Mouse (Mus musculus) hindbrain, postnatal 0 days (tissue): Measurements from ENCODE around the gene Tmem114. TPM values are rescaled to one million over a fixed set of nuclear protein-coding genes. Genes with fewer than 3 reads are reported as not detected.

Experiments
- ATAC-seq: fragments of 200-750 bp; cut with Nextera tagmentation; 2 replicates; pipeline ENCODE4 v1.8.0; 2017; ENCODE audit warnings: mild to moderate bottlenecking, moderate TSS enrichment, moderate library complexity
- DNase-seq: peaks from one replicate; pipeline ENCODE4 v3.0.0-alpha.2; 2015; ENCODE audit warnings: low spot score
- H3K27ac ChIP-seq: fragments of 300-500 bp; sonication (generic); 2 replicates; pipeline ENCODE4 v1.5.1; 2014; ENCODE audit warnings: mild to moderate bottlenecking
- H3K27me3 ChIP-seq: fragments of 300-500 bp; sonication (generic); 2 replicates; pipeline ENCODE4 v1.6.1; 2014; ENCODE audit warnings: low read length, mixed read lengths; ENCODE audit not compliant: insufficient read depth
- H3K36me3 ChIP-seq: fragments of 300-500 bp; sonication (generic); 2 replicates; pipeline ENCODE4 v1.6.1; 2014; ENCODE audit warnings: low read length, mixed read lengths; ENCODE audit not compliant: insufficient read depth
- H3K4me1 ChIP-seq: fragments of 300-500 bp; sonication (generic); 2 replicates; pipeline ENCODE4 v1.6.1; 2014; ENCODE audit warnings: antibody characterized with exemption, low read length, mixed read lengths; ENCODE audit not compliant: insufficient read depth
- H3K4me2 ChIP-seq: fragments of 300-500 bp; sonication (generic); 2 replicates; pipeline ENCODE4 v1.6.1; 2014; ENCODE audit warnings: low read depth, mild to moderate bottlenecking, low read length, moderate library complexity, mixed read lengths
- H3K4me3 ChIP-seq: fragments of 300-500 bp; sonication (generic); 2 replicates; pipeline ENCODE4 v1.5.1; 2014; ENCODE audit warnings: low read length
- H3K9ac ChIP-seq: fragments of 300-500 bp; sonication (generic); replicated peaks from 2 replicates; pipeline ENCODE4 v1.6.1; 2014; ENCODE audit warnings: mild to moderate bottlenecking, low read length, moderate library complexity, mixed read lengths
- H3K9me3 ChIP-seq: fragments of 300-500 bp; sonication (generic); 2 replicates; pipeline ENCODE4 v1.6.1; 2016; ENCODE audit warnings: low read length, mixed read lengths
- CTCF ChIP-seq: IDR thresholded peaks from 2 replicates; pipeline ENCODE4 v1.5.1; 2016; ENCODE audit warnings: antibody characterized with exemption, control low read depth, low read depth
- WGBS: fragments of 180-500 bp; shearing (Covaris S2); extraction: QIAGEN DNeasy Blood & Tissue Kit; methylation state at CpG from one replicate; pipeline ENCODE4 v1.1.7; 2014; 5-methylcytosine and 5-hydroxymethylcytosine counted together
- polyA plus RNA-seq: library from polyadenylated mRNA; unstranded; fragments of >200 nt; fragmentation: Nextera tagmentation; extraction: Ambion mirVana; gene quantifications from 2 replicates; pipeline ENCODE4 v1.2.1, GENCODE M21; 2015
- total RNA-seq: library from RNA; depleted of rRNA; stranded (reverse); fragments of >200 nt; gene quantifications from 2 replicates; pipeline ENCODE4 v1.2.3, GENCODE M21; 2014

Gene Tmem114
- total and polyA plus RNA-seq, 2 experiments from 2014 or later = 1.2 to 2.0 TPM

DNA sequence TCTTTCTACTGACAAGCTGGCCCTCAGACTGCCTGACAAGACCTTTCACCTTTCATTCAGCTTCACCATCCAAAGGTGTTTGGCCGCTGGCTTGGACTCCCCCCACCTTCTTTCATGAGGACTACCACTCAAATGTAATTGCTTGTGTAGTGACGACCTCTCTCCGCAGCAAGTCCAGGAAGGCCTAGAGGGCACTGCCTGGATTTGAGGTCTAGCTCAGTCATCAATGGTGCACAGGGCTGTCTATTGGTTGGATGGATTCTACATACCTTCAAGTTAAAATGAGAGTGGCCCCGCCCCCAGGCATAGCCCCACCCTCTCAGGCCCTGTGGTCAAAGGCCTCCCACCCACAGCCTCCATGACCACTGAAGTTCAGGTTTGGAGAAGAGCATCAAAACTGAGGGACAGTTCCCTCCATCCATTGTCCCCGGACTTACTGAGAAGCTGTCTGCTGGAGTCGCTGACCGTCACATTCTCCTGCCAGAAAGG, 1.3 kb downstream of the Tmem114 start:
- no peaks in the 10 kb centered on the region; the same call in 1 of the 2 replicates for H3K4me1 ChIP-seq

DNA sequence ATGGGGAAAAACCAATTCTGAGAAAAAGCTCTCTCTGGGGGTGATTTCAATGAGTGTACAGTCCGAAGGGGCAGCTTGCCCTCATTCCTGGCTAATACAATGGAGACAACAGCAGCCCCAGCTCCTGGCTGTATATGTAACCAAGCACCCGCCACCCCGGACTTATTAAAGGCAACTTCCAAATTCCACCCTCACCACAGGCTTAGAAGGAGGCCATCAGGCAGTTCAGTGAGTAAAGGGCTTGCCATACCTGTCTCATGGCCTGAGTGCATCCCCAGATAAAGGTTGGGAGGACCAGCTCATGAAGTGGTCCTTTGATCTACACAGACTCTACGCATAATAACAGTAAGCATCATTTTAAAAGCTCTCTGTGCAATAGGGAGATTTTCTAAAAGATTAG, 4.1 kb downstream of the Tmem114 start:
- DNase-seq = no peak
- Histone ChIP-seq H3K27ac (no peak overlapping the region), H3K4me3 (no peak overlapping the region), H3K9me3 (no peaks in the 10 kb centered on the region), H3K36me3 (no peaks in the 10 kb centered on the region), H3K9ac (no peak overlapping the region), H3K27me3 (peaks cover 14% of the 10 kb centered on the region; the same call in 1 of the 2 replicates), H3K4me2 (no peak overlapping the region), H3K4me1 (no peaks in the 10 kb centered on the region; the same call in 1 of the 2 replicates)
- no peak for TF ChIP-seq CTCF
- WGBS = 84% methylated on average over 4 of the region's 4 CpGs
- ATAC-seq = no peak

More for the DNA sequence above, 1.3 kb downstream of the Tmem114 start:
- H3K27ac ChIP-seq = no peak overlapping the region
- 44% methylated on average over 7 of the region's 7 CpGs for WGBS
- ATAC-seq = no peak
- no peak for TF ChIP-seq CTCF
- H3K9ac ChIP-seq = no peak overlapping the region
- no peak overlapping the region for H3K4me3 ChIP-seq
- no peaks in the 10 kb centered on the region for H3K36me3 ChIP-seq
- no peaks in the 10 kb centered on the region for H3K9me3 ChIP-seq
- no peak for DNase-seq
- H3K27me3 ChIP-seq = peaks cover 18% of the 10 kb centered on the region; the same call in 1 of the 2 replicates
- no peak overlapping the region for H3K4me2 ChIP-seq

DNA sequence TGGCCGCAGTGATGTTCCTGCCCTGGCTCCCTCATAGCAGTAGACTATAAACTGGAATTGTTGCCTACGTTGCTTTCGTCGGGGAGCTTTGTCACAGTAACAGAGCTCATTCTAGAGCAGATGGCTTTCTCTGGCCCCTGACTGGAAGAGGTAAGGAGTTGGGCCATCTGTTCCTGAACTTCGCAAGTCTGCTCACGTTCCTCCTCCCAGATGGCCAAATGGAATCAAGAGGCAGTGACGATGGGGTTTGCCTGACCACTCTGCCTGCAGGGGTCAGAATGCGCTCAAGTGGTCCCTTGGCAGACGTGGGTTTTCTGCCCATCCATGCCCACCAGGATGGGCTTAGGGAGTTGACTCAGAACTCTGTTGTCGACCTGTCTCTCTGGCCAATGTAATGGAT, 4.6 kb downstream of the Tmem114 start:
- no peak overlapping the region for H3K4me2 ChIP-seq
- WGBS = 65% methylated on average over 10 of the region's 10 CpGs
- H3K9ac ChIP-seq = no peak overlapping the region
- no peaks in the 10 kb centered on the region; the same call in 1 of the 2 replicates for H3K4me1 ChIP-seq
- H3K27ac ChIP-seq = no peak overlapping the region
- ATAC-seq (no peak), DNase-seq (peak; percentile 42)
- no peaks in the 10 kb centered on the region for H3K36me3 ChIP-seq
- H3K9me3 ChIP-seq = no peaks in the 10 kb centered on the region
- peaks cover 14% of the 10 kb centered on the region; the same call in 1 of the 2 replicates for H3K27me3 ChIP-seq
- H3K4me3 ChIP-seq = no peak overlapping the region
- TF ChIP-seq CTCF = no peak

DNA sequence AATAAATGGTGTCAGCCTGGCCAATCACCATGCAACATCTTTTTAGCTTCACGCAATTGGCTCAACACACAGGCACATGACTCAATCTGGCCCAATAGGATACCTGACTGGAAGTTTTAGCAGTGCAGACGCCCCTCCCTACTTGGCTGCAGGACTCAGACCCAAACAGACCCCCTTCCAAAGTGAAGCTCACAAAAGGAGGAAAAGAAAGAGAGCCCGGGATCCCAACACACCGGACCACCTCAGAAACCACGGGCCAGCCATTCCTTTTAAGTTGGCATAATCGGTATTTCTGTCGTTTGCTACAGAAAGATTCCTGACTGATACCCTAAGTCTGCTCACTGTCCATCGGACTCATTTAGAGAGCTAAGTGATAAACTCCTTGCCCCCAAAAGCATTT, 5.3 kb downstream of the Tmem114 start:
- TF ChIP-seq CTCF = no peak
- H3K4me3 ChIP-seq = no peak overlapping the region
- no peaks in the 10 kb centered on the region for H3K9me3 ChIP-seq
- ATAC-seq (no peak), DNase-seq (no peak)
- no peaks in the 10 kb centered on the region; the same call in 1 of the 2 replicates for H3K4me1 ChIP-seq
- H3K27me3 ChIP-seq = peaks cover 14% of the 10 kb centered on the region; the same call in 1 of the 2 replicates
- H3K36me3 ChIP-seq = no peaks in the 10 kb centered on the region
- H3K9ac ChIP-seq = no peak overlapping the region
- H3K4me2 ChIP-seq = no peak overlapping the region
- 90% methylated on average over 8 of the region's 8 CpGs for WGBS
- no peak overlapping the region for H3K27ac ChIP-seq

DNA sequence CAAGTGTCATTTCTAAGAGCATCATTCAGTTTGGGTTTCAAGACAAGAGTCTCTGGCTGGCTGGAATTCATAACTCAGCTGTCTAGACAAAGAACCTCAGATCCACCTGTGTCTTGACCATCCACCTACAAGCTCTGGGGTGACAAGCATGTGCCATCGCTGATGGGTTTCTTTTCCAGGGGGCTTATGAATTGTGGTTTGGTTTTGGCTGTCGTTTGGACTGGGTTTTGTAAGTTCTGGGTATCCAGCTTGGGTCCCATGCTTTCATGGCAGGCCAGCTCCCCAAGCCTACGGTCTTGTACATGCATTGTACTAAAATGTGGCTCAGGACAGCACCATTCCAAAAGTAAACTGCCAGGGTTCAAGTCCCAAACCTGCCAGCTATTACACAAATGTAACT, 6.8 kb downstream of the Tmem114 start:
- H3K36me3 ChIP-seq = no peaks in the 10 kb centered on the region
- no peak for TF ChIP-seq CTCF
- no peak overlapping the region for H3K4me3 ChIP-seq
- H3K9me3 ChIP-seq = no peaks in the 10 kb centered on the region
- no peak overlapping the region for H3K27ac ChIP-seq
- no peak overlapping the region for H3K9ac ChIP-seq
- no peaks in the 10 kb centered on the region for H3K27me3 ChIP-seq
- ATAC-seq = no peak
- no peaks in the 10 kb centered on the region for H3K4me1 ChIP-seq
- WGBS = 94% methylated on average over 3 of the region's 3 CpGs
- no peak overlapping the region for H3K4me2 ChIP-seq
- DNase-seq = no peak

DNA sequence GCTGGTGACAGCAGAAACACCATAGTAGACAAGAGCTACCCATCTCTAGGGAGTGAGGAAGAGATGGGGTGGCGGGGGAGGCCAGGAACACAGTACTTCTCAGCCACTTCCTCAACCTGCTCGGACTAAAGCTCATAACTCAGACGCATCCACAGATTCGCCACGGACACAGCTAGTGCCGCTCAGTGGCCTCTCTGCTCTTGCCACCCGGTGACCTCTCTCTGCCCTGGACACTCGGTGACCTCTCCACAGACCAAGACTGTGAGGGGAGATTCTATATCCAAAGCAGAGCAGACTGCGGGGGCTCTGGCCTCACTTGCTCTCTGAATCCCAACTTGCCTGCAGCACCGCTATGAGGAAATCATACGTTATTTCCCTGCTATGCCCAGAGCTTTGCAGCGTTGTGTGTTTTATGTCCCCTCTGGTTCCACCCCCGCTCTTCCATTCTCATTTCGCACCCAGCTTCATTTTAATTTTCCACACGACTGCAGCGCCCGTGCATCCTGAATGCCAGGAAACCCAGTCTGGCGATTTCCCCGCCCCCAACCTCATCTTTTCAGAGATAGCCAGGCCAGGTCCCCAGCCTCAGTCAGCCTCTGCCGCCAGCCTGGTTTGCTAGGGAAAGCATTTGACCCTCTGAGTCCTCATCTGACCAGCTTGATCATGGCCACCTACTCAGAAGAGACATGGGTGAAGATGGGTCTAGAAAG, 7.8 kb downstream of the Tmem114 start:
- H3K36me3 ChIP-seq = no peaks in the 10 kb centered on the region
- no peaks in the 10 kb centered on the region for H3K27me3 ChIP-seq
- no peak overlapping the region for H3K9ac ChIP-seq
- H3K4me1 ChIP-seq = no peaks in the 10 kb centered on the region
- H3K4me3 ChIP-seq = no peak overlapping the region
- WGBS = 36% methylated on average over 20 of the region's 20 CpGs
- no peak overlapping the region for H3K27ac ChIP-seq
- no peak for TF ChIP-seq CTCF
- no peaks in the 10 kb centered on the region for H3K9me3 ChIP-seq
- H3K4me2 ChIP-seq = peak overlapping the region; percentile 10; the same call in 1 of the 2 replicates
- peak; percentile 19 for DNase-seq
- 0 out of 2 replicates have a peak, but pooled peaks have one; percentile 18 for ATAC-seq

DNA sequence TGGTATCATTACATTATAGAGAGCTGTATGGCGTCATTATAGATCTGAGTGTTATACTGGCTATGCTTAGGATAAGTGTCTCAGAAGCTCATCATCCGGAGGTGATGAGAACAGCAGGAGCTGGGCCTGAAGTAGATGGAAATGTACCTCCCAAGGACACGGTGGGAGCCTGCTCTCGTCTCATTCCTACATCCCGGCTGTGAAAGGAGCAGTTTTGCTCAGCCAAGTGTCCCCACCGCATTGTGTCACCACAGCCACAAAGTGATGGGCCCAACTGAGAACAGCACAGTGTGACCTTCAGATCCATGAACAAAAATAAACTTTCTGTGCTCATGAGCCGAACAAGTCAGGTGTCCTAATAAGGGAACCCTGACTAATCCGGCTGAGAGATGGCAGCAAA, 8.9 kb downstream of the Tmem114 start:
- DNase-seq (no peak), ATAC-seq (no peak)
- no peaks in the 10 kb centered on the region for H3K27me3 ChIP-seq
- H3K36me3 ChIP-seq = no peaks in the 10 kb centered on the region
- H3K9ac ChIP-seq = no peak overlapping the region
- H3K4me1 ChIP-seq = no peaks in the 10 kb centered on the region
- no peak overlapping the region for H3K4me3 ChIP-seq
- H3K4me2 ChIP-seq = no peak overlapping the region
- H3K9me3 ChIP-seq = no peaks in the 10 kb centered on the region
- 80% methylated on average over 8 of the region's 8 CpGs for WGBS
- TF ChIP-seq CTCF = no peak
- H3K27ac ChIP-seq = no peak overlapping the region
